Mouse (Mus musculus): ENCODE data around the gene Fbxo42. TPM values are rescaled to one million over a fixed set of nuclear protein-coding genes. Genes with fewer than 3 reads are reported as not detected.
A peak's percentile ranks its signal among the peaks of the same experiment; 100 is the strongest.
"Not testable (repeated sequence)": the region's sequence is repeated elsewhere in the genome, so short reads cannot be mapped to it uniquely, and the experiment has no call there.

The Fbxo42 gene
- polyA plus RNA-seq, 1 experiment from 2014 or later, result 32.2 TPM

- Histone ChIP-seq H3K4me1 (peaks cover 34% of the 10 kb centered on the region), H3K27ac (peak within 1 kb of the TSS; percentile 96), H3K9me3 (replicated peaks) (no peaks in the 10 kb centered on the region), H3K27me3 (ENCODE audit: low read depth, poor library complexity, severe bottlenecking) (no peaks in the 10 kb centered on the region), H3K4me3 (peak within 1 kb of the TSS; percentile 93), H3K36me3 (peaks cover 22% of the 10 kb centered on the region)
- WGBS, result under 1% methylated on average over 61 of the region's 63 CpGs
- peak; percentile 99 for DNase-seq (ENCODE audit: low spot score)
Observed at GRCm38 (mm10) chr4:141139116-141139970, 8.4 kb upstream of the Fbxo42 start, which contains the start of gene Szrd1. Gene Szrd1 (minus strand): TSS chr4:141139775.

- H3K27me3 ChIP-seq (ENCODE audit: low read depth, poor library complexity, severe bottlenecking); H3K9me3 ChIP-seq (replicated peaks); DNase-seq (ENCODE audit: low spot score); H3K4me3 ChIP-seq; H3K27ac ChIP-seq: not testable (repeated sequence)
- Histone ChIP-seq H3K36me3 (peaks cover 12% of the 10 kb centered on the region), H3K4me1 (peaks cover 25% of the 10 kb centered on the region)
- 88% methylated on average over 9 of the region's 9 CpGs for WGBS
Observed at GRCm38 (mm10) chr4:141140354-141140753, 7.4 kb upstream of the Fbxo42 start.

GRCm38 (mm10) chr4:141140967-141141366 lies 6.7 kb upstream of the Fbxo42 start:
- H3K27me3 ChIP-seq (ENCODE audit: low read depth, poor library complexity, severe bottlenecking), result no peaks in the 10 kb centered on the region
- no peak overlapping the region for H3K4me3 ChIP-seq
- WGBS, result 91% methylated on average over 6 of the region's 6 CpGs
- H3K9me3 ChIP-seq (replicated peaks), result no peaks in the 10 kb centered on the region
- no peak overlapping the region for H3K27ac ChIP-seq
- H3K4me1 ChIP-seq, result peaks cover 25% of the 10 kb centered on the region
- no peak for DNase-seq (ENCODE audit: low spot score)
- peaks cover 8% of the 10 kb centered on the region for H3K36me3 ChIP-seq

GRCm38 (mm10) chr4:141142285-141142811 lies 5.4 kb upstream of the Fbxo42 start:
- no peak overlapping the region for H3K27ac ChIP-seq
- H3K9me3 ChIP-seq (replicated peaks), result no peaks in the 10 kb centered on the region
- DNase-seq (ENCODE audit: low spot score), result peak; percentile 75
- H3K36me3 ChIP-seq, result no peaks in the 10 kb centered on the region
- H3K4me1 ChIP-seq, result peaks cover 17% of the 10 kb centered on the region
- WGBS, result 33% methylated on average over 9 of the region's 9 CpGs
- H3K27me3 ChIP-seq (ENCODE audit: low read depth, poor library complexity, severe bottlenecking), result no peaks in the 10 kb centered on the region
- no peak overlapping the region for H3K4me3 ChIP-seq

GRCm38 (mm10) chr4:141145124-141145523 lies 2.6 kb upstream of the Fbxo42 start:
- peaks cover 21% of the 10 kb centered on the region for H3K4me1 ChIP-seq
- not testable (repeated sequence) for DNase-seq (ENCODE audit: low spot score); H3K36me3 ChIP-seq; H3K27ac ChIP-seq; H3K27me3 ChIP-seq (ENCODE audit: low read depth, poor library complexity, severe bottlenecking); H3K4me3 ChIP-seq; H3K9me3 ChIP-seq (replicated peaks)
- 92% methylated on average over 11 of the region's 16 CpGs for WGBS

GRCm38 (mm10) chr4:141146491-141147033 lies 1.2 kb upstream of the Fbxo42 start:
- Histone ChIP-seq H3K4me1 (peaks cover 22% of the 10 kb centered on the region), H3K36me3 (peaks cover 4% of the 10 kb centered on the region; the same call in 1 of the 2 replicates), H3K27ac (no peak overlapping the region), H3K9me3 (replicated peaks) (no peaks in the 10 kb centered on the region), H3K4me3 (no peak overlapping the region), H3K27me3 (ENCODE audit: low read depth, poor library complexity, severe bottlenecking) (no peaks in the 10 kb centered on the region)
- WGBS, result 92% methylated on average over 6 of the region's 6 CpGs
- no peak for DNase-seq (ENCODE audit: low spot score)

- no peak for DNase-seq (ENCODE audit: low spot score)
- WGBS, result under 1% methylated on average over 66 of the region's 66 CpGs
- no peaks in the 10 kb centered on the region for H3K9me3 ChIP-seq (replicated peaks)
- peaks cover 4% of the 10 kb centered on the region; the same call in 1 of the 2 replicates for H3K36me3 ChIP-seq
- peak overlapping the region; percentile 92 for H3K27ac ChIP-seq
- peaks cover 17% of the 10 kb centered on the region for H3K4me1 ChIP-seq
- H3K27me3 ChIP-seq (ENCODE audit: low read depth, poor library complexity, severe bottlenecking), result no peaks in the 10 kb centered on the region
- H3K4me3 ChIP-seq, result peak overlapping the region; percentile 99
Observed at GRCm38 (mm10) chr4:141148009-141148801, 492 bp downstream of the Fbxo42 start.

- WGBS, result 62% methylated on average over 7 of the region's 7 CpGs
- peaks cover 4% of the 10 kb centered on the region; the same call in 1 of the 2 replicates for H3K36me3 ChIP-seq
- H3K27ac ChIP-seq, result 0 out of 2 replicates have a peak overlapping the region, but pooled peaks have one; percentile 92
- H3K4me3 ChIP-seq, result peak overlapping the region; percentile 99
- H3K9me3 ChIP-seq (replicated peaks), result no peaks in the 10 kb centered on the region
- H3K27me3 ChIP-seq (ENCODE audit: low read depth, poor library complexity, severe bottlenecking), result no peaks in the 10 kb centered on the region
- peaks cover 17% of the 10 kb centered on the region for H3K4me1 ChIP-seq
- no peak for DNase-seq (ENCODE audit: low spot score)
Observed at GRCm38 (mm10) chr4:141149116-141149515, 1.4 kb downstream of the Fbxo42 start.

- WGBS, result 80% methylated on average over 4 of the region's 4 CpGs
- no peaks in the 10 kb centered on the region for H3K9me3 ChIP-seq (replicated peaks)
- peaks cover 15% of the 10 kb centered on the region for H3K4me1 ChIP-seq
- H3K36me3 ChIP-seq, result peaks cover 13% of the 10 kb centered on the region
- H3K27me3 ChIP-seq (ENCODE audit: low read depth, poor library complexity, severe bottlenecking), result no peaks in the 10 kb centered on the region
- no peak overlapping the region for H3K4me3 ChIP-seq
- no peak overlapping the region for H3K27ac ChIP-seq
- DNase-seq (ENCODE audit: low spot score), result no peak
Observed at GRCm38 (mm10) chr4:141157485-141157884, 9.8 kb downstream of the Fbxo42 start.

- H3K36me3 ChIP-seq, result peaks cover 24% of the 10 kb centered on the region
- no peak overlapping the region for H3K4me3 ChIP-seq
- no peaks in the 10 kb centered on the region for H3K27me3 ChIP-seq (ENCODE audit: low read depth, poor library complexity, severe bottlenecking)
- 95% methylated on average over 2 of the region's 2 CpGs for WGBS
- H3K4me1 ChIP-seq, result peaks cover 15% of the 10 kb centered on the region
- H3K9me3 ChIP-seq (replicated peaks), result no peaks in the 10 kb centered on the region
- no peak overlapping the region for H3K27ac ChIP-seq
- no peak for DNase-seq (ENCODE audit: low spot score)
Observed at GRCm38 (mm10) chr4:141158609-141159008, 10.9 kb downstream of the Fbxo42 start.

GRCm38 (mm10) chr4:141159093-141159492 lies 11.4 kb downstream of the Fbxo42 start:
- Histone ChIP-seq H3K4me3 (no peak overlapping the region), H3K27ac (no peak overlapping the region)

GRCm38 (mm10) chr4:141159666-141160065 lies 12.0 kb downstream of the Fbxo42 start:
- WGBS, result 61% methylated on average over 5 of the region's 5 CpGs
- H3K4me3 ChIP-seq, result no peak overlapping the region
- H3K36me3 ChIP-seq, result peaks cover 33% of the 10 kb centered on the region

More at GRCm38 (mm10) chr4:141159093-141159492, 11.4 kb downstream of the Fbxo42 start:
- Histone ChIP-seq H3K36me3 (peaks cover 28% of the 10 kb centered on the region), H3K4me1 (peaks cover 15% of the 10 kb centered on the region), H3K9me3 (replicated peaks) (no peaks in the 10 kb centered on the region), H3K27me3 (ENCODE audit: low read depth, poor library complexity, severe bottlenecking) (no peaks in the 10 kb centered on the region)
- no peak for DNase-seq (ENCODE audit: low spot score)
- 50% methylated on average over 11 of the region's 11 CpGs for WGBS

More at GRCm38 (mm10) chr4:141159666-141160065, 12.0 kb downstream of the Fbxo42 start:
- Histone ChIP-seq H3K27me3 (ENCODE audit: low read depth, poor library complexity, severe bottlenecking) (no peaks in the 10 kb centered on the region), H3K9me3 (replicated peaks) (no peaks in the 10 kb centered on the region; the same call in 1 of the 2 replicates), H3K4me1 (peaks cover 15% of the 10 kb centered on the region), H3K27ac (peak overlapping the region; percentile 43; the same call in 1 of the 2 replicates)
- DNase-seq (ENCODE audit: low spot score), result no peak
